Mouse (Mus musculus) midbrain, embryonic 11.5 days (tissue): ENCODE data around the gene Cdh18. TPM values are rescaled to one million over a fixed set of nuclear protein-coding genes. Genes with fewer than 3 reads are reported as not detected.

ENCODE experiments used
- ATAC-seq: fragments of 200-750 bp; cut with Nextera tagmentation; 2 replicates; pipeline ENCODE4 v1.8.0; 2017; ENCODE audit warnings: moderate TSS enrichment, moderate library complexity; ENCODE audit not compliant: low FRiP score
- DNase-seq: peaks from one replicate; pipeline ENCODE4 v3.0.0; 2015; ENCODE audit warnings: low spot score; ENCODE audit errors: missing footprints
- H3K27ac ChIP-seq: fragments of 300-500 bp; sonication (generic); 2 replicates; pipeline ENCODE4 v1.5.1; 2014; ENCODE audit warnings: low read depth, low read length
- H3K27me3 ChIP-seq: fragments of 300-500 bp; sonication (generic); 2 replicates; pipeline ENCODE4 v1.6.1; 2014; ENCODE audit warnings: mild to moderate bottlenecking, low read length, moderate library complexity, mixed read lengths; ENCODE audit not compliant: control insufficient read depth, insufficient read depth
- H3K36me3 ChIP-seq: fragments of 300-500 bp; sonication (generic); 2 replicates; pipeline ENCODE4 v1.6.1; 2014; ENCODE audit warnings: mild to moderate bottlenecking, low read length, moderate library complexity, mixed read lengths; ENCODE audit not compliant: control insufficient read depth, insufficient read depth
- H3K4me1 ChIP-seq: fragments of 300-500 bp; sonication (generic); 2 replicates; pipeline ENCODE4 v1.6.1; 2014; ENCODE audit warnings: low read length; ENCODE audit not compliant: control insufficient read depth, insufficient read depth
- H3K4me2 ChIP-seq: fragments of 300-500 bp; sonication (generic); 2 replicates; pipeline ENCODE4 v1.6.1; 2014; ENCODE audit warnings: mild to moderate bottlenecking, moderate library complexity
- H3K4me3 ChIP-seq: fragments of 300-500 bp; sonication (generic); 2 replicates; pipeline ENCODE4 v1.5.1; 2014; ENCODE audit warnings: low read depth, low read length
- H3K9ac ChIP-seq: fragments of 300-500 bp; sonication (generic); 2 replicates; pipeline ENCODE4 v1.6.1; 2014; ENCODE audit warnings: low read length
- H3K9me3 ChIP-seq: fragments of 300-500 bp; sonication (generic); 2 replicates; pipeline ENCODE4 v1.6.1; 2016; ENCODE audit warnings: low read length; ENCODE audit not compliant: control insufficient read depth
- WGBS: fragments of 180-500 bp; shearing (Covaris S2); extraction: QIAGEN DNeasy Blood & Tissue Kit; methylation state at CpG from one replicate; pipeline ENCODE4 v1.1.7; 2014; 5-methylcytosine and 5-hydroxymethylcytosine counted together
- polyA plus RNA-seq: library from polyadenylated mRNA; unstranded; fragments of >200 nt; fragmentation: Nextera tagmentation; extraction: Ambion mirVana; gene quantifications from 2 replicates; pipeline ENCODE4 v1.2.1, GENCODE M21; 2014

Cdh18 gene
- polyA plus RNA-seq, 1 experiment from 2014 or later, result 0.42 TPM

- no peak overlapping the region for H3K27ac ChIP-seq
- H3K4me2 ChIP-seq, result no peak overlapping the region
- H3K4me1 ChIP-seq, result no peaks in the 10 kb centered on the region
- H3K36me3 ChIP-seq, result no peaks in the 10 kb centered on the region
- ATAC-seq (no peak), DNase-seq (no peak)
- no peak overlapping the region for H3K9ac ChIP-seq
- H3K27me3 ChIP-seq, result no peaks in the 10 kb centered on the region
- H3K4me3 ChIP-seq, result no peak overlapping the region
- WGBS, result 69% methylated on average over 2 of the region's 2 CpGs
- H3K9me3 ChIP-seq, result no peaks in the 10 kb centered on the region
Measured at GRCm38 (mm10) chr15:23509694-23510093, 960.9 kb downstream of the Cdh18 start.

- ATAC-seq, result no peak
- Histone ChIP-seq H3K9me3 (no peaks in the 10 kb centered on the region), H3K4me2 (no peak overlapping the region), H3K27me3 (no peaks in the 10 kb centered on the region), H3K27ac (no peak overlapping the region), H3K4me1 (no peaks in the 10 kb centered on the region), H3K36me3 (no peaks in the 10 kb centered on the region), H3K9ac (no peak overlapping the region), H3K4me3 (no peak overlapping the region)
- WGBS, result 89% methylated on average over 3 of the region's 3 CpGs
- DNase-seq, result no peak
Measured at GRCm38 (mm10) chr15:23515786-23516185, 967.0 kb downstream of the Cdh18 start.

- WGBS, result 74% methylated on average over 2 of the region's 2 CpGs
- H3K4me2 ChIP-seq, result no peak overlapping the region
Measured at GRCm38 (mm10) chr15:23518079-23518478, 969.3 kb downstream of the Cdh18 start.

More at GRCm38 (mm10) chr15:23518079-23518478, 969.3 kb downstream of the Cdh18 start:
- Histone ChIP-seq H3K4me3 (no peak overlapping the region), H3K9ac (no peak overlapping the region), H3K9me3 (no peaks in the 10 kb centered on the region), H3K27me3 (no peaks in the 10 kb centered on the region), H3K27ac (no peak overlapping the region), H3K36me3 (no peaks in the 10 kb centered on the region), H3K4me1 (no peaks in the 10 kb centered on the region)
- ATAC-seq, result no peak
- no peak for DNase-seq
